Mouse (Mus musculus): ENCODE data around the gene Lhpp. TPM values are rescaled to one million over a fixed set of nuclear protein-coding genes. Genes with fewer than 3 reads are reported as not detected.

Gene Lhpp
- polyA plus RNA-seq, 1 experiment from 2014 or later = 32.1 TPM

DNA sequence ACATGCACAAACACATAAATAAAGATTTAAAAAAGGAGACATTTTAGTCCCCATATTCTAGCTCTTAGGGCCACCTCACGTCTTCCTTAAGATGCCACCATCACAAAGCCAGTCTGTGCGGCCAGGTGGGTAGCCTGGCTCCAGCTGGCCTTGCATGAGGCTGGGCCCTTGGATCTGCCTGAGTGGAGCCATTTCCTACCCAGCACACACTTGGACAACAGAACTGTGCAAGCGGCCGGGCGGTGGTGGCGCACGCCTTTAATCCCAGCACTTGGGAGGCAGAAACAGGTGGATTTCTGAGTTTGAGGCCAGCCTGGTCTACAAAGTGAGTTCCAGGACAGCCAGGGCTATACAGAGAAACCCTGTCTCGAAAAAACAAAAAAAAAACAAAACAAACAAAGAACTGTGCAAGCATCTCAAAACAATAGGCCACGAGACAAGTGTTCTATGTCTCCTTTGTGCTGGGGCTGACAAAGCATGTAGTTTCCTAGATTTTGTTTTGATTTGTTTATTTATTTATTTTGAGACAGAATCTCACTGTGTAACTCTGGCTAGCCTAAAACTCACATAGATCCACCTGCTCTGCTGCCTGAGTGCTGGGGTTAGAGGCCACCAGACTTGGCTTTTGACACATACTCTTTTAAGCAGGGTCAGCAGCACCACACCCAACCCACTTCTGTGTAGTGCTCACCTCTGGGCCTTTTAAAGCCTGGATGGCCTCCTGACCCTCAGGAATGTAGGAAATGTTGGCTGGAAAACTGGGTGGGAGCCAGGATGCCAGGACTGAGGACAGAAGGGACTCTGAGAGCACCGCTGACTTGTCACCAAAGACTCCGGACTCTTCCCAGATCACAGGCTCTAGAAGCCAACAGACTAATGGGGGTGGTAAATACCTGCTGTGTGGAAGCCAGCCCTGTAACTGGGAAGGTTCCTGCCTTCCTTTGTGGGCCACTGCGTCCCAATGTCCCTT lies 112.2 kb downstream of the Lhpp start:
- no peak overlapping the region for H3K4me2 ChIP-seq
- 81% methylated on average over 12 of the region's 12 CpGs for WGBS
- ATAC-seq (ENCODE audit: low read depth) = no peak
- no peak overlapping the region for H3K4me3 ChIP-seq
- no peak overlapping the region for H3K27ac ChIP-seq (replicated peaks)
- H3K9me3 ChIP-seq = no peaks in the 10 kb centered on the region
- no peaks in the 10 kb centered on the region for H3K36me3 ChIP-seq
- H3K27me3 ChIP-seq = no peaks in the 10 kb centered on the region
- H3K4me1 ChIP-seq (replicated peaks) = peaks cover 27% of the 10 kb centered on the region
- H3K9ac ChIP-seq = no peak overlapping the region

DNA sequence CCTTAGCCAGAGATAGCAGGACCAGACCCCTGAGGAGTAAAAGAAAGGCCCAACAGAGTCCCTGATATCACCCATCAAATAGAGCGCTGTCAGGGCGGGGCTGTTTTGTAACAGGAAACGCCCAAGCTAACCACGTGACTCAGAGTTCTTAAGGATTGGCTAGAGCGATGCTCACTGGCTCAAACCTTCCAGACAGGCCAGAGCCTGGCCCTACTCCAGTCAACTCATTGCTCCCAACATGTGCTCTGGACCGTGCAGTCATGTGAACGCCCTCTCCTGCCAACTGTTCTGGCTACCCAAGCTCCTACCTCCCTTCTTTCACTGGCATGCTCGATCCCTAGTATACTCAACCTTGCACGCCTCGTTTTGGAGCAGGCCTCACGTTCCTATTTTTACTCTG lies 113.5 kb downstream of the Lhpp start:
- no peak for ATAC-seq (ENCODE audit: low read depth)
- 82% methylated on average over 11 of the region's 11 CpGs for WGBS

DNA sequence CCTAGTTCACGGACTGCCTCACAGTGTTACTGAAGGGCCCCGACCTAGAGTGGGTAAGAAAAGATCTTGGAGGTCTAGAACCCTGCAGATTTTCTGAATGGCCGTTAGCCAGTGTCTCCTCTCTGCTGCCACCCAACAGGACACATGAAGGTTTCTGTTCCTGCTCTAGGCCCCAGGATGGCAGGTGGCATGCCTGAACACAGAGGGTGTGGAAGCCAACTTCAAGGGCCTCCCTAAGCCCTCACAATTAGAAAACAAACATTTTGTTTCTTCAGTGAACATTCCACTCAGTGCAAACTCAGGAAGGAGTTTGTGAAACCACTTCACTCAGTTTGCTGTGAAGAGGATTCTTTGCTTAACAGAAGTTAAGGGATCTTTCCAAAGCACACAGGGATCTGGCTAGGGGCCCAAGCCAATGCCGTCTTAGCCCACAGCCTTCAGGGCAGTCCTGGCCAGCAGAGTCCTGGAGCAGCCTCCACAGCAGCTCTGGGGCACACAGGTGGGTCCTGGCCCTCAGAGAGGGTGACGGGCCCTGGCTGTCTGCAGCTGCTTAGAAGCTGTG lies 114.1 kb downstream of the Lhpp start:
- Histone ChIP-seq H3K27me3 (no peaks in the 10 kb centered on the region), H3K9ac (no peak overlapping the region), H3K4me2 (no peak overlapping the region), H3K4me1 (replicated peaks) (peaks cover 32% of the 10 kb centered on the region), H3K4me3 (no peak overlapping the region), H3K36me3 (no peaks in the 10 kb centered on the region), H3K9me3 (no peaks in the 10 kb centered on the region), H3K27ac (replicated peaks) (no peak overlapping the region)
- WGBS = 94% methylated on average over 5 of the region's 5 CpGs
- ATAC-seq (ENCODE audit: low read depth) = no peak

More for the DNA sequence above, 113.5 kb downstream of the Lhpp start:
- no peak overlapping the region for H3K4me2 ChIP-seq
- H3K9ac ChIP-seq = no peak overlapping the region
- H3K4me3 ChIP-seq = no peak overlapping the region
- H3K36me3 ChIP-seq = no peaks in the 10 kb centered on the region
- H3K9me3 ChIP-seq = no peaks in the 10 kb centered on the region
- no peaks in the 10 kb centered on the region for H3K27me3 ChIP-seq
- no peak overlapping the region for H3K27ac ChIP-seq (replicated peaks)
- H3K4me1 ChIP-seq (replicated peaks) = peaks cover 27% of the 10 kb centered on the region

DNA sequence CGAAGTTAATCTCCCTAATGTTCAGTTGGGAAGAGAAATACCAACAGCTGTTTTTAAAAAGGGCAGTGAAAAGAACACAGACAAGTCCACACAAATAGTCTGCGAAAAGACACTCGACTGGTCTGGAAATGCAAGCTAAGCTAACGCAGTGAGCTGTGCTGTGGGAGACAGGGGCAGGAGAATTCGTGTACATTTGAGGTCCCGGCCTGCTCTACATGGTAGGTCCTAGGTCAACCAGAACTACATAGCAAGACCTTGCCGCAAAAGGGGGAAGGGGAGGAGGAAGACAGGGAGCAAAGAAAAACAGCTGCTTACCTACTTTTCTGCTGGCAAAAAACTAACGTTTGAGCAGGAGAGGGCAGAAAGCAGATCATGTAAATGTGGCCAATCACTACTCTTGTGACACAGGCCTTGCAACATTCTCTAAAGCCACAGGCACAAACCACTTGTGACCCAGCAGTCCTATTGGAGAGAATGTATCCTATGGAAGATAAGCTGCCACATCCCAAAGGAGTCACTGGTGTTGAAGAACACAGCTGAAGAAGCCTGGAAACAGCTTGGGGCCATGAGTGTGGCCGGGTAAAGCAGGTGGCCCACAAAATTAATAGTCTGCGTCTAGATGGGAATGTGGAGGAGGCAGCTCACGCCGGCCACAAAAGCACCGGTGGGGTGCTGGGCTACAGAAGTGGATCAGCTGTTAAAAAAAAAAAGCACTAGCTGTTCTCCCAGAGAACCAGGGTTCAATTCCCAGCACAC lies 115.8 kb downstream of the Lhpp start:
- Histone ChIP-seq H3K27me3 (no peaks in the 10 kb centered on the region), H3K36me3 (no peaks in the 10 kb centered on the region), H3K4me2 (no peak overlapping the region), H3K4me3 (no peak overlapping the region), H3K9ac (no peak overlapping the region), H3K4me1 (replicated peaks) (peaks cover 25% of the 10 kb centered on the region), H3K27ac (replicated peaks) (no peak overlapping the region), H3K9me3 (no peaks in the 10 kb centered on the region)
- no peak for ATAC-seq (ENCODE audit: low read depth)
- 62% methylated on average over 13 of the region's 13 CpGs for WGBS

DNA sequence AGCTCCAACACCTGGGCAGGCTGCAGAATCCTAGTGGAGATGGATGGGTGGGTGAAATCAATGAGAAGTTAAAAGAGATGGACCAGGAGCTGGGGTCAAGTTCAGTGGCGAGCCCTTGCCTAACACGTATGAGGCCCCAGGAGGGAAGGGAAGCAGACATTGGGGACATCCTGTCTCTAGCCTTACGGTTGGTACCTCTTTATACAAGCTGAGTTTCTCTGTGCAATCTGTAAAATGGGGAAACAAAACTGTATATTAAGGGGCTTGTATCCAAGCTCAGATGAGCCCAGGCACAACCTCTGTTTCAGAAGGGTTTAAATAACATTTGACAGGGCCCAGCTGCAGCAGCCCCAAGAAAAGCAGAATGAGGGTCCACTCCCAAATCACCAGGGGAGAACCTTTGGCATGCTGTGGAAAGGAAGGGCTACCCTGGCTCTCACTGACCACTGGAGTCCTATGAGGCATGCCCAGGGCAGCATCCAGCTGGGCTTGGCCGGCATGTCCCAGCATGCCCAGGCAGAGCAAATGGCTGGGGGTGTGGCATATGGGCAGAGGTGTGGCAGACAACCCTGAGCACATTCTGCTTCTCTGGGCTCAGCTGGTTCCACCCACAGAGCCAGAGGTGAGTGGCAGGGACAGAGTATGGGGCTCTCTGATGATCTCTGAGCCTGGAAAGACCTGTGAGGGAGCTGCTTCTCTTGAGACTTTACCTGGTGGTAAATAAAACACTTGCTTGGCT lies 118.8 kb downstream of the Lhpp start:
- Histone ChIP-seq H3K27ac (replicated peaks) (no peak overlapping the region), H3K27me3 (no peaks in the 10 kb centered on the region), H3K4me2 (no peak overlapping the region), H3K9ac (no peak overlapping the region), H3K4me1 (replicated peaks) (peaks cover 54% of the 10 kb centered on the region), H3K4me3 (no peak overlapping the region), H3K9me3 (no peaks in the 10 kb centered on the region), H3K36me3 (no peaks in the 10 kb centered on the region)
- 77% methylated on average over 4 of the region's 4 CpGs for WGBS
- no peak for ATAC-seq (ENCODE audit: low read depth)

DNA sequence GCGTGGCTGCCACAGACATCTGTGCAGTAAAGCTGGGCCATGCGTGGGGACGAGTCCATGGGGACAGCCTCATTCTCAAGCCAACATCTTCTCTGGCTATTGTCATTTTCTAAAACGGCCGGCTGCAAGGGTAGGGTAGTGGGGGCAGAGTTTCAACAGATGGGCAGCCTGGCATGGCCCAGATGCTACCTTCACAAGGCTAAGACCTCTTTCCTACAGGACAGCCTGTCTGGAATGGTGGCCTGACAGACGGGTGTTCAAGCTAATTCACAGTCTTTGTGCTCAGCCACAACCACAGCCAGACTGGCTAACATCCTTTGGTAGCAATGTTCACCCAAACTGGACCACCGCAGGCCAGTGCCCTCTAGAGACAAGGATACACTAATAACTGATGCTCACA lies 120.1 kb downstream of the Lhpp start:
- Histone ChIP-seq H3K4me3 (no peak overlapping the region), H3K27ac (replicated peaks) (no peak overlapping the region), H3K4me1 (replicated peaks) (peaks cover 64% of the 10 kb centered on the region), H3K9me3 (no peaks in the 10 kb centered on the region), H3K9ac (no peak overlapping the region), H3K27me3 (no peaks in the 10 kb centered on the region), H3K4me2 (no peak overlapping the region), H3K36me3 (no peaks in the 10 kb centered on the region)
- 60% methylated on average over 7 of the region's 7 CpGs for WGBS
- ATAC-seq (ENCODE audit: low read depth) = no peak

DNA sequence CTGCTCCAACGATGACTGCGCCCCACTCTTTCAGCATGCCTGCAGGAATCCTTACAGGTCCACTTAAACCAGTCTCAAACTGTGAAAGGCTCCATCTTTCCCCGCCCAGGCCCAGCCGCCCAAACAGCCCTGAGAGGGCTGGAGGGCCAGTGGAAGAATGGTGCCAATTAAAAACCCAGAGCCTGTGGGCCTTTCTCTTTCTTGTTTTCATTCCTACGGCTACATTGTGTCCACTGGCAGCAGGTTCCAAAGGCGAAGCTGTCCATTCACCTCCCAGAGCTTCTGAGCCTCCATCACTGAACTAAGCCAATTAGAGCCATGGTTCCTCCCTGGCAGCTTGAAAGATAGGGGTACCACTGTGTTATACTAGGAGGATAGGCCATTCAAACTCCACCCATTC lies 121.1 kb downstream of the Lhpp start:
- H3K4me1 ChIP-seq (replicated peaks) = peaks cover 68% of the 10 kb centered on the region
- H3K27ac ChIP-seq (replicated peaks) = peak overlapping the region; percentile 30; the same call in 1 of the 2 replicates
- 24% methylated on average over 6 of the region's 6 CpGs for whole genome bisulfite sequencing
- no peak overlapping the region for H3K4me2 ChIP-seq
- no peak for ATAC-seq (ENCODE audit: low read depth)
- no peak overlapping the region for H3K4me3 ChIP-seq
- H3K9me3 ChIP-seq = no peaks in the 10 kb centered on the region
- no peaks in the 10 kb centered on the region for H3K36me3 ChIP-seq
- H3K9ac ChIP-seq = no peak overlapping the region
- no peaks in the 10 kb centered on the region for H3K27me3 ChIP-seq

DNA sequence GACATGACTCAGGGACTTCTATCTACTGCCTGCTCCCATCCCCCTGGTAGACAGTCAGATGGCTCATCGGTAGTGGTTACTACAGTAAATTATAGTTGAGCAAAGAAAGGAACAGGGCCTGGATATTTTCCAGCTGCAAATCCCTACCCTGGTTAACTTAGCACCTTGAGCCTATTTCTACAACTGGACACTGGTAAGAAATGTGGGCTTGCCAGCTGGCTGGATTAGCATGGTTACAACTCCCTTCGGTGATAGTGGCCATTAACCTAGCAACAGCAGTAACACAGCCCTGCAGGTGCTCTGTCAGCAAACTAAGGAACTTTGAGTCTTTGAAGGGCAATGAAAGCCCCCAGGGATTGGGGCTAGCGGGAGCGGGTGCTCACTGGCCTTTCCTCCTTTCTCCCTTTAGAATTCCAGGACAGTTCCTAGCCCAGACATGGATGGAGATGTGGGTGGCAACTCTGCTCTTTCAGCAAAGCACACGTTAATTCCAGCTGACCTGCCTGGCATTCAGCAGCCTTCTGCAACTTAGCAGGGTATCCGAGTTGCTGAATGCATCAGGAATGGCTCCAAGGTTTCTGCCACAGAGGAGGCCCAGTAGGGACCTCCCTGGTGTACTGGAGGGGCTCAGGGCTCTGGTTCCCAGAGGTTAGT lies 121.8 kb downstream of the Lhpp start:
- Histone ChIP-seq H3K36me3 (no peaks in the 10 kb centered on the region), H3K4me1 (replicated peaks) (peaks cover 65% of the 10 kb centered on the region), H3K9ac (no peak overlapping the region), H3K9me3 (no peaks in the 10 kb centered on the region), H3K27me3 (no peaks in the 10 kb centered on the region), H3K4me2 (no peak overlapping the region), H3K27ac (replicated peaks) (peak overlapping the region; percentile 38; the same call in 1 of the 2 replicates), H3K4me3 (no peak overlapping the region)
- WGBS = 24% methylated on average over 6 of the region's 6 CpGs
- ATAC-seq (ENCODE audit: low read depth) = no peak

DNA sequence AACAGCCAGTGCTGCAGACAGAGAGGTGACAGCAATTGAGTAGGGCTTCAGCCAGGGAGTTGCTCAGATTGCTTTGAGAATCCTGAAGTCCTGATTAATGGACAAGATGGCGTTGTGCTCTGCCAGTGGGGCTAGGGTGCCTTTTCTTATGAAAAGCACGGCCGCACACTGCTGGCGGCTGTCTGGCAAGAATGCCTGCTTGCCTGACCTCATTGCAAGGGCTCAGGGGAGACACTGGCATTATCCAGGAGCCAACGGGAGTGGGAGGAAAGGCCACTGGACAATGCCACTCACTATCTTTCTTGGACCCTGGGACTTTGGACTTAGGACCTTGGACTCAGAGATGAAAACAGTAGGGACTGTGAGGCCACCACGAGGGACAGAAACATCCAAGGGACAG lies 123.1 kb downstream of the Lhpp start:
- peak overlapping the region; percentile 49; the same call in 1 of the 2 replicates for H3K27ac ChIP-seq (replicated peaks)
- H3K4me3 ChIP-seq = no peak overlapping the region
- H3K4me1 ChIP-seq (replicated peaks) = peaks cover 64% of the 10 kb centered on the region
- WGBS = 23% methylated on average over 6 of the region's 6 CpGs
- no peaks in the 10 kb centered on the region for H3K36me3 ChIP-seq
- ATAC-seq (ENCODE audit: low read depth) = peak; percentile 9; the same call in 1 of the 2 replicates
- H3K9ac ChIP-seq = no peak overlapping the region
- no peak overlapping the region for H3K4me2 ChIP-seq
- no peaks in the 10 kb centered on the region for H3K27me3 ChIP-seq
- H3K9me3 ChIP-seq = no peaks in the 10 kb centered on the region

DNA sequence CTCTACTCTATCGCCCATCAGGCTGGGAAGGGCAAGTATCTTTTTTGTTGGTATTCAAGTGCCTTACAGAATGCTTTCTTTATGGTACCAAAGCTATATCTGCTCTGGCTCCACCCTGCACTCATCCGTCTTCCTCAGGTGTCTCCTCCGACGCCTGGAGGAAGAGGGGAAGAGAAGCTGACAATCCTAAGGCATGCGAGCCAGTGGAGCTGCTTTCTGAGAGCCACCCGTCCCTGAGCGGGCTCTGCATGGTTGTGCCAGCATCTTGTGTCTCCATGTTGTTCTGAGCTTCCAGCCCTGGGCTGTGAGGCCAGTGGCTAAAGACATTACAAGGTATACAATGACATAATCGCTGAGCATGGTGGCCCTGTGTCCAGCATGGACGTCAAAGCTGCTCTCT lies 123.8 kb downstream of the Lhpp start:
- H3K4me1 ChIP-seq (replicated peaks) = peaks cover 62% of the 10 kb centered on the region
- H3K4me3 ChIP-seq = no peak overlapping the region
- H3K27ac ChIP-seq (replicated peaks) = 0 out of 2 replicates have a peak overlapping the region, but pooled peaks have one; percentile 49
- no peaks in the 10 kb centered on the region for H3K9me3 ChIP-seq
- WGBS = 78% methylated on average over 9 of the region's 9 CpGs
- H3K36me3 ChIP-seq = no peaks in the 10 kb centered on the region
- ATAC-seq (ENCODE audit: low read depth) = no peak
- no peaks in the 10 kb centered on the region for H3K27me3 ChIP-seq
- H3K9ac ChIP-seq = no peak overlapping the region
- no peak overlapping the region for H3K4me2 ChIP-seq

DNA sequence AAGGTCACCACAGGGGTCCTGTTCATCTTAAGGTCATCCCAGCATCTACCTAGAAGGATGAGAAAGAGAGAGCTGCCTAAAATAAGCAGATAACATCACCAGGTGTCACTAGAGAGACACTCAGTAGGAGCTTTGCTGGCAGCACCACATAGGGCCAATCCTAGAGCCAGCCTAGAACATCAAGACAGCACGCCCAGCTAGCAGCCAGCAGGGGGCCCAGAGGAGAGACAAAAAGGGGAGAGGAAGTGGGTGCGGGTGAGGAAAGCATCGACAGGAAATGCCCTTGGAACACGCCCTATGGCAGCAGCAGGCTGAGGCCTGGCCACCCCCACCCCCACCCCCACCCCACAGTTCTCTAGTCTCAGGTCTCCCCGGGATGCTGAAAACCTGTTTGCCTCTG lies 124.7 kb downstream of the Lhpp start:
- WGBS = 58% methylated on average over 5 of the region's 5 CpGs
- no peak overlapping the region for H3K9ac ChIP-seq
- H3K9me3 ChIP-seq = no peaks in the 10 kb centered on the region
- no peak overlapping the region for H3K27ac ChIP-seq (replicated peaks)
- H3K4me3 ChIP-seq = no peak overlapping the region
- H3K27me3 ChIP-seq = no peaks in the 10 kb centered on the region
- peaks cover 58% of the 10 kb centered on the region for H3K4me1 ChIP-seq (replicated peaks)
- no peak overlapping the region for H3K4me2 ChIP-seq
- H3K36me3 ChIP-seq = no peaks in the 10 kb centered on the region
- ATAC-seq (ENCODE audit: low read depth) = no peak
